Mouse (Mus musculus): ENCODE measurements around the gene Clec18a. TPM values are rescaled to one million over a fixed set of nuclear protein-coding genes. Genes with fewer than 3 reads are reported as not detected.
"Not testable (repeated sequence)": the region's sequence is repeated elsewhere in the genome, so short reads cannot be mapped to it uniquely, and the experiment has no call there.

Clec18a gene
- 0.42 and 0.61 TPM in 2 replicates for polyA plus RNA-seq (2014; fragmentation: Nextera tagmentation; extraction: Ambion mirVana)

DNA sequence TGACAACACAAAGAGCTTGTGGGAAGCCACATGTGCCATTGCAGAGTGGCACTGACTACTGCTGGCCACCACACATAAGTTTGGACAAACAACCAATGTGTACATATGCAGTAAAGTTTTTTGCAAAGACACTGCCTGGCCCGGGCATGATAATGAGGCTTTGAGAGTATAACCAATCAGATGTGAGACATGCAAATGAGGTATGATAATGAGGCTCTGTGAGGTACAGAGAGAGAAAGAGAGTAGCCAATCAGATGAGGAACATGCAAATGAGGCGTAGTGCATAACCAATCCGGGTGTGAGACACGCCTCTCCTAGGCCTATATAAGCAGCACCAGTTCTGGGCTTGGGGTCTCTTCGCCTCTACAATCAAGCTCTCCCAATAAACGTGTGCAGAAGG lies at the start of gene Clec18a:
TSS of gene Clec18a (minus strand) at position 101 of the 400 bp plus-strand sequence.
- not testable (repeated sequence) for ATAC-seq; H3K4me1 ChIP-seq (ENCODE audit: control insufficient read depth, insufficient read depth, low read length); H3K4me2 ChIP-seq (ENCODE audit: low read length); DNase-seq (ENCODE audit: low spot score); H3K4me3 ChIP-seq (ENCODE audit: low read depth, low read length); H3K9ac ChIP-seq (ENCODE audit: low read length); H3K9me3 ChIP-seq (replicated peaks; ENCODE audit: control insufficient read depth, low read length); H3K27me3 ChIP-seq (replicated peaks; ENCODE audit: control insufficient read depth, insufficient read depth, low read length); H3K27ac ChIP-seq (ENCODE audit: low read depth, low read length); H3K36me3 ChIP-seq (ENCODE audit: control insufficient read depth, insufficient read depth, low read length)
- WGBS: 86% methylated on average over 5 of the region's 6 CpGs

DNA sequence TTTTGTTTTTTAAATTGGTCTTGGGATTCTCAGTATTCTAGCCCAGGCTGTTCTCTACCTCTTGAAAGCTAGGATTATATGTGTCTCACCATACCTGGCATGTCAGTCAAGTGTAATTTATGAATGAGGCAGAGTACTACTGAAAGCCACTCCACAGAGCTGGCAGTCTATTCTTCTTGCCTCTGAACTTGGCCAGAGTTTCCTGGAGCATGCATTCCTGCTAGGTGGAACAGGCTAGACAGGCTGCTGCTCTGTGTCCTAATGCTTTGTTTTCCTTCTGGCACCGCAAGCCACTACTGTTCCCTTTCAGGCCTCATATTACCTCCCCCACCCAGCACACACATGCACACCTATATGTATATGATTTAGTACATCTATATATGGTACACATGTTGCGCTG lies 38.5 kb upstream of the Clec18a start:
- Histone ChIP-seq H3K27me3 (replicated peaks; ENCODE audit: control insufficient read depth, insufficient read depth, low read length) (no peaks in the 10 kb centered on the region), H3K27ac (ENCODE audit: low read depth, low read length) (no peak overlapping the region), H3K9me3 (replicated peaks; ENCODE audit: control insufficient read depth, low read length) (no peaks in the 10 kb centered on the region), H3K9ac (ENCODE audit: low read length) (no peak overlapping the region), H3K4me1 (ENCODE audit: control insufficient read depth, insufficient read depth, low read length) (no peaks in the 10 kb centered on the region), H3K36me3 (ENCODE audit: control insufficient read depth, insufficient read depth, low read length) (peaks cover 83% of the 10 kb centered on the region), H3K4me2 (ENCODE audit: low read length) (no peak overlapping the region), H3K4me3 (ENCODE audit: low read depth, low read length) (no peak overlapping the region)
- no peak for DNase-seq (ENCODE audit: low spot score)
- WGBS: 89% methylated on average over 2 of the region's 2 CpGs
- ATAC-seq: no peak

DNA sequence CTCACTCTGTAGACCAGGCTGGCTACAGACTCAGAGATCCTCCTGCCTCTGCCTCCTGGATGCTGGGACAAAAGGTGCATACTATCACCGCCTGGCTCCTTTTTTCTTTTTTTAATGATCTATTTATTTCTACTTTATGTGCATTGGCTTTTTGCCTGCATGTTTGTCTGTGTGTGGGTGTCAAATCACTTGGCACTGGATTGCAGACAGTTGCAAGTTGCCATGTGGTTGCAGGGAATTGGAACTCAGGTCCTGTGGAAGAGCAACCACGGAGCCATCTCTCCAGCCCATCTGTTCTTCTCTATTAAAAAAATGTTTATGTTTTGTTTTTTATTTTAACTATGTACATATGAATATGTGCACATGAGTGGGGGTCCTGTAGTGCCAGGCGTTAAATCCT lies 27.3 kb upstream of the Clec18a start:
- H3K4me2 ChIP-seq (ENCODE audit: low read length): no peak overlapping the region
- no peak overlapping the region for H3K27ac ChIP-seq (ENCODE audit: low read depth, low read length)
- H3K36me3 ChIP-seq (ENCODE audit: control insufficient read depth, insufficient read depth, low read length): peaks cover 78% of the 10 kb centered on the region
- DNase-seq (ENCODE audit: low spot score) (peak; percentile 67), ATAC-seq (no peak)
- no peaks in the 10 kb centered on the region for H3K27me3 ChIP-seq (replicated peaks; ENCODE audit: control insufficient read depth, insufficient read depth, low read length)
- no peaks in the 10 kb centered on the region for H3K9me3 ChIP-seq (replicated peaks; ENCODE audit: control insufficient read depth, low read length)
- no peak overlapping the region for H3K9ac ChIP-seq (ENCODE audit: low read length)
- H3K4me1 ChIP-seq (ENCODE audit: control insufficient read depth, insufficient read depth, low read length): no peaks in the 10 kb centered on the region
- H3K4me3 ChIP-seq (ENCODE audit: low read depth, low read length): no peak overlapping the region
- whole genome bisulfite sequencing: 82% methylated on average over 3 of the region's 3 CpGs

DNA sequence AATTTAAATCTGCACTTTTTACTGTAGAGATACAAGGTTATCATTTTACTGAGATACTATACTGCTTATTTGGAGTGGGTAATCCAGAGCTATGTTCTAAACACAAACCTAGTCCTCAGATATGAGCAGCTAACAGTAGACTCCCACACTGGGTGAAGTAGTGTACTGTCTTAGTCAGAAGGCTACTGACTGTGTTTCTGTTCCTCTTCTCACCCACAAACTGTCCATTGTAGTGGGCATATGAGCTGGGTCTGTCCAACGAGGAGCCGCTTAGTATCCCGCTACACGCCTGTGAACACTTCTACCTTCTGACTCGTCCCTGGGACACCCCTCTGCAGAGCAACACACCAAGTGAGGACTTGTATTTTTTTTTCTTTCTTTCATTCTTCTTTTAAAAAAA lies 22.7 kb upstream of the Clec18a start:
- no peak for DNase-seq (ENCODE audit: low spot score)
- H3K9ac ChIP-seq (ENCODE audit: low read length): no peak overlapping the region
- H3K36me3 ChIP-seq (ENCODE audit: control insufficient read depth, insufficient read depth, low read length): peaks cover 67% of the 10 kb centered on the region
- H3K9me3 ChIP-seq (replicated peaks; ENCODE audit: control insufficient read depth, low read length): no peaks in the 10 kb centered on the region
- H3K27ac ChIP-seq (ENCODE audit: low read depth, low read length): no peak overlapping the region
- no peak for ATAC-seq
- WGBS: 93% methylated on average over 5 of the region's 5 CpGs
- H3K27me3 ChIP-seq (replicated peaks; ENCODE audit: control insufficient read depth, insufficient read depth, low read length): no peaks in the 10 kb centered on the region
- no peak overlapping the region for H3K4me3 ChIP-seq (ENCODE audit: low read depth, low read length)
- no peak overlapping the region for H3K4me2 ChIP-seq (ENCODE audit: low read length)
- H3K4me1 ChIP-seq (ENCODE audit: control insufficient read depth, insufficient read depth, low read length): no peaks in the 10 kb centered on the region

DNA sequence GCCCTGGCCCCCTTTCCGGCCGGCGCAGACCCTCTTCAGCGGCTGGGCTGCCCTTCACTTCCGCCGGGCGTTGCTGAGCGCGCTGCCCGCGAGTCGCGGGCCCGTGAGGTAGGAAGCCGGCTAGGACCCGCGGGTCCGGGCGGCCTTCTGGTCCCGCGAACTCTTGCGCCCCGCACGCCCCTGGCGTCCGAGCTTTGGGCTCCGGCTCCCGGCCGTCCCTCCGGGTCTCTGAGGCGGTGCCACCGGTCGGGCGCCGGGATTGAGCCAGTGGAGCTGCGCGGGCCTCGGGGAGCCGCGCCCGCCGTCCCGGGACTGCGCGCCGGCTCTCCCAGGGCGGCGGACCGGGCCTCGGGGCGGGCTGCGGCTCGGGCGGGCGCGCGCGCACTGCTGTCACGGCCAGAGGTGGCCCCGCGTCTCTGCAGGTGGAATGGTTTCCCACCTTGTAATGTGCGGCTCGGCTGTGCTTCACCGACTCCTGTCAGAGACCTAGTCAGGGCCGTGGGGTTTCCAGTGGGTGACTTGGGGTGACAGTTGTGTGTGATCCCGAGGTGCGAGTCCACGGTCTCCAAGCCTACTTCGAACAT lies 2.6 kb upstream of the Clec18a start:
- DNase-seq (ENCODE audit: low spot score) (peak; percentile 3), ATAC-seq (peak; percentile 70)
- H3K9ac ChIP-seq (ENCODE audit: low read length): peak overlapping the region; percentile 72
- peak overlapping the region; percentile 52 for H3K4me3 ChIP-seq (ENCODE audit: low read depth, low read length)
- not testable (repeated sequence) for H3K36me3 ChIP-seq (ENCODE audit: control insufficient read depth, insufficient read depth, low read length); H3K27ac ChIP-seq (ENCODE audit: low read depth, low read length); H3K27me3 ChIP-seq (replicated peaks; ENCODE audit: control insufficient read depth, insufficient read depth, low read length); H3K4me1 ChIP-seq (ENCODE audit: control insufficient read depth, insufficient read depth, low read length); H3K9me3 ChIP-seq (replicated peaks; ENCODE audit: control insufficient read depth, low read length)
- 2% methylated on average over 19 of the region's 69 CpGs for WGBS
- H3K4me2 ChIP-seq (ENCODE audit: low read length): peak overlapping the region; percentile 70

DNA sequence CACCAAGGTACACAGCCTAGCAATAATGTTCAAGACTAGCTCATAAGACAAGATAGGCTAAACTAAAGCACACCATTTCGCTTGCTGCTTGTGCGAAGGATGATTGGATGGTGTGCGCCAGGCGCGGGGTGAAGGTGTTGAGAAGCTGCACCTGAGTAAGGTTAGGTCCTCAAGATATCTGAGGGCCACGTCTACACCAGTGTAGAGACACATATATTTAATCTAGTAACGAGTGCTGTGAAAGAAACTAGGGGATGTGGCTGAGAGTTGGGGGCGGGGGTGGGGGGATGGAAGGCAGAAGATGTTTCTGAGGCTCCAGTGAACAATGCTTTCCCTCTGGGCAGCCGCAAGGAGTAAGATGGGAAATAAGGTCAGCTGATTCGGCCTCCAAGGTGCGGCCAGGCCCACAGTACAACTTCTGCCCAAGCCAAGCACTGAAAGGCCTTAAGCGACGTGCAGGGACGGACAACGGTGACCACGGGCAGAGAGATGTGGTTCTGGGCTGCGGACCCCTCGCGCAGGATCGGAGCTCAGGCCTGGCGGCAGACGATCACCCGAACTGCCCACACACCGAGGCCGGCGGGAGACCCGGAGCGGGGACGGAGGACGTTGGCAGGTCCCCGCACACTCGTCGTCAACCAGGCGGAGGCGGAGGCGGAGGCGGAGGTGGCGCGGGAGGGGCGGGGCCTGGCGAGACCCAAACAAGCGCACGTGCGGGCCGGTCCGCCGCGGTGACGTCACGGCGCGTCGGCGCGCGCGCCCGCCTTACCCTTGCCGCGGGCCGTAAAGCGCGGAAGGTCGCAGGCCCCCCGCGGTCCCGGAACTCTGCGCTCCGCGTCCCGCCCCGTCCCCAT lies 1.9 kb upstream of the Clec18a start, which contains the start of gene Pdpr:
TSS of gene Pdpr (plus strand) at position 766 of the 854 bp plus-strand sequence.
- Histone ChIP-seq H3K27me3 (replicated peaks; ENCODE audit: control insufficient read depth, insufficient read depth, low read length) (no peaks in the 10 kb centered on the region), H3K36me3 (ENCODE audit: control insufficient read depth, insufficient read depth, low read length) (no peaks in the 10 kb centered on the region), H3K27ac (ENCODE audit: low read depth, low read length) (peak within 1 kb of the TSS; percentile 48; the same call in 1 of the 2 replicates), H3K9ac (ENCODE audit: low read length) (peak within 1 kb of the TSS; percentile 72), H3K4me3 (ENCODE audit: low read depth, low read length) (peak within 1 kb of the TSS; percentile 52), H3K9me3 (replicated peaks; ENCODE audit: control insufficient read depth, low read length) (no peaks in the 10 kb centered on the region), H3K4me1 (ENCODE audit: control insufficient read depth, insufficient read depth, low read length) (0 out of 2 replicates have a peak, but pooled peaks cover 6% of the 10 kb centered on the region), H3K4me2 (ENCODE audit: low read length) (peak within 1 kb of the TSS; percentile 79)
- peak; percentile 91 for DNase-seq (ENCODE audit: low spot score)
- WGBS: 6% methylated on average over 54 of the region's 72 CpGs
- ATAC-seq: peak; percentile 96

DNA sequence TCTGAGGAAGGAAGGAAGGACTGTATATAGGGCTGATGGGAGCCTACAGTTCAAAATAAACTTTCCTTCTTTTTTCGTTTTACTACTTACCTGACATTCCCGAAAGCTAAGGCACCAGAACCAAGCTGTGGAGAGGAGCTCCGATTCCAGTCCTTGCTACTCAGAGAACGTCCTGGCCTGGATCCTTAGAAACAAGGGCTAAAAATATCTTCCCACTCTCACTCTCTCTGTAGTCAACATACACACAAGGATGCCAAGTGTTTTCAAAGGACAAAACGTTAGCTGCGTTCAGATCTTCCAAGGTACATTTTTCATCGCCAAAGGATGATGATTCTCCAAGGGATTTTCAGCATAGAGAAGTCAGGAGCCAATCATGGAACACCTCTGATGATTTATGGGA lies 520 bp downstream of the Clec18a start:
- no peaks in the 10 kb centered on the region for H3K27me3 ChIP-seq (replicated peaks; ENCODE audit: control insufficient read depth, insufficient read depth, low read length)
- H3K4me2 ChIP-seq (ENCODE audit: low read length): no peak overlapping the region
- H3K4me3 ChIP-seq (ENCODE audit: low read depth, low read length): no peak overlapping the region
- no peak overlapping the region for H3K9ac ChIP-seq (ENCODE audit: low read length)
- DNase-seq (ENCODE audit: low spot score) (no peak), ATAC-seq (no peak)
- no peak overlapping the region for H3K27ac ChIP-seq (ENCODE audit: low read depth, low read length)
- H3K4me1 ChIP-seq (ENCODE audit: control insufficient read depth, insufficient read depth, low read length): 0 out of 2 replicates have a peak, but pooled peaks cover 6% of the 10 kb centered on the region
- no peaks in the 10 kb centered on the region for H3K9me3 ChIP-seq (replicated peaks; ENCODE audit: control insufficient read depth, low read length)
- no peaks in the 10 kb centered on the region for H3K36me3 ChIP-seq (ENCODE audit: control insufficient read depth, insufficient read depth, low read length)
- WGBS: 81% methylated on average over 7 of the region's 7 CpGs

DNA sequence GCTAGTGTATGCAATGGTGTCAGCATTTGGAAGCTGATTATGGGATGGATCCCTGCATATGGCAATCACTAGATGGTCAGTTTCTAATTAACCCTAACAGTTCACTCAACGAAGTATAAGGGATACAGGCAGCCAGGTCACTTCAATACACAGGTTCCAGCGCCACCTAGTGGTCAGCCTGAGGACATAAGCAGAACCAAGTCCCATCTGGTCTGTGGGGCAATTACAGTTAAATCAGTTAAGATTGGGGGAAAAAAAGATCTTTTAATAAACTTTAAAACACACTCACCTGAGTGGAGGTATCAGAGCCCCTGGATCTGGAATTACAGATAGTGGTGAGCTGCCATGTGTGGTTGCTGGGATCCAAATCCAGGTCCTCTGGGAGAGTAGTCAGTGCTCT lies 2.1 kb downstream of the Clec18a start:
- Histone ChIP-seq H3K9me3 (replicated peaks; ENCODE audit: control insufficient read depth, low read length) (no peaks in the 10 kb centered on the region), H3K4me1 (ENCODE audit: control insufficient read depth, insufficient read depth, low read length) (no peaks in the 10 kb centered on the region), H3K9ac (ENCODE audit: low read length) (no peak overlapping the region), H3K4me2 (ENCODE audit: low read length) (no peak overlapping the region), H3K27me3 (replicated peaks; ENCODE audit: control insufficient read depth, insufficient read depth, low read length) (no peaks in the 10 kb centered on the region), H3K27ac (ENCODE audit: low read depth, low read length) (no peak overlapping the region), H3K36me3 (ENCODE audit: control insufficient read depth, insufficient read depth, low read length) (no peaks in the 10 kb centered on the region), H3K4me3 (ENCODE audit: low read depth, low read length) (no peak overlapping the region)
- DNase-seq (ENCODE audit: low spot score): peak; percentile 87
- no peak for ATAC-seq
- 0% methylated on average over 2 of the region's 2 CpGs for WGBS

DNA sequence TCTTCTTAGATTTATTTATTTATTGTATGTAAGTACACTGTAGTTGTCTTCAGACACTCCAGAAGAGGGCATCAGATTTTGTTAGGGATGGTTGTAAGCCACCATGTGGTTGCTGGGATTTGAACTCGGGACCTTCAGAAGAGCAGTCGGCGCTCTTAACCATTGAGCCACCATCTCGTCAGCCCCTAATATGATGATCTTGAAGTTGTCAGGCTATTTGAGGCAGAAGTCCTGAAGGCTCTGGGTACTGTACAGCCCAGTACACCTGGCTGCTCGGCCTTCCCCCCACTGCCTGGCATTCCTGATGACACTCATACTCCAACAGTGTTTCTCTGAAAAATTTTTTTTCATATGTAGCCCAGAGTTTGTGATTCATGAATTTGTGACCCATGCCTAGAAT lies 8.3 kb downstream of the Clec18a start:
- not testable (repeated sequence) for H3K4me3 ChIP-seq (ENCODE audit: low read depth, low read length); H3K4me2 ChIP-seq (ENCODE audit: low read length); H3K27ac ChIP-seq (ENCODE audit: low read depth, low read length); DNase-seq (ENCODE audit: low spot score); H3K9me3 ChIP-seq (replicated peaks; ENCODE audit: control insufficient read depth, low read length); H3K9ac ChIP-seq (ENCODE audit: low read length); H3K4me1 ChIP-seq (ENCODE audit: control insufficient read depth, insufficient read depth, low read length); H3K36me3 ChIP-seq (ENCODE audit: control insufficient read depth, insufficient read depth, low read length); H3K27me3 ChIP-seq (replicated peaks; ENCODE audit: control insufficient read depth, insufficient read depth, low read length); ATAC-seq
- 92% methylated on average over 5 of the region's 5 CpGs for WGBS
